Mouse (Mus musculus): ENCODE results near the gene Actr3b. TPM values are rescaled to one million over a fixed set of nuclear protein-coding genes. Genes with fewer than 3 reads are reported as not detected.
"Not testable (repeated sequence)": the region's sequence is repeated elsewhere in the genome, so short reads cannot be mapped to it uniquely, and the experiment has no call there.

Actr3b gene
- polyA plus RNA-seq (2015; fragmentation: Nextera tagmentation; extraction: Ambion mirVana), result 5.2 and 5.3 TPM in 2 replicates

- peaks cover 7% of the 10 kb centered on the region; the same call in 1 of the 2 replicates for H3K27me3 ChIP-seq
- H3K36me3 ChIP-seq, result no peaks in the 10 kb centered on the region
- H3K4me1 ChIP-seq, result peaks cover 9% of the 10 kb centered on the region
- H3K9ac ChIP-seq, result peak within 1 kb of the TSS; percentile 57
- H3K4me3 ChIP-seq (replicated peaks), result peak within 1 kb of the TSS; percentile 80
- WGBS, result 3% methylated on average over 45 of the region's 45 CpGs
- no peak within 1 kb of the TSS for H3K27ac ChIP-seq
- H3K9me3 ChIP-seq (replicated peaks), result no peaks in the 10 kb centered on the region
- peak; percentile 96 for ATAC-seq (replicated peaks; ENCODE audit: low FRiP score)
- H3K4me2 ChIP-seq, result peak within 1 kb of the TSS; percentile 99
Observed at GRCm38 (mm10) chr5:25759460-25760409, at the start of gene Actr3b. Gene Actr3b, plus strand, starts transcription at chr5:25759997.

- H3K36me3 ChIP-seq; H3K27ac ChIP-seq; H3K9me3 ChIP-seq (replicated peaks); H3K9ac ChIP-seq; ATAC-seq (replicated peaks; ENCODE audit: low FRiP score); H3K4me2 ChIP-seq; H3K4me3 ChIP-seq (replicated peaks); H3K27me3 ChIP-seq; H3K4me1 ChIP-seq: not testable (repeated sequence)
- 85% methylated on average over 4 of the region's 4 CpGs for WGBS
Observed at GRCm38 (mm10) chr5:25713001-25713706, 46.6 kb upstream of the Actr3b start.

GRCm38 (mm10) chr5:25719390-25719789 is 40.4 kb upstream of the Actr3b start:
- no peak overlapping the region for H3K4me2 ChIP-seq
- ATAC-seq (replicated peaks; ENCODE audit: low FRiP score), result no peak
- H3K27ac ChIP-seq, result no peak overlapping the region
- no peaks in the 10 kb centered on the region for H3K9me3 ChIP-seq (replicated peaks)
- H3K4me1 ChIP-seq, result no peaks in the 10 kb centered on the region
- no peaks in the 10 kb centered on the region for H3K36me3 ChIP-seq
- no peaks in the 10 kb centered on the region for H3K27me3 ChIP-seq
- no peak overlapping the region for H3K4me3 ChIP-seq (replicated peaks)
- WGBS, result 92% methylated on average over 4 of the region's 4 CpGs
- no peak overlapping the region for H3K9ac ChIP-seq

- ATAC-seq (replicated peaks; ENCODE audit: low FRiP score), result no peak
- H3K27me3 ChIP-seq, result no peaks in the 10 kb centered on the region
- H3K4me2 ChIP-seq, result no peak overlapping the region
- H3K9me3 ChIP-seq (replicated peaks), result no peaks in the 10 kb centered on the region
- no peak overlapping the region for H3K27ac ChIP-seq
- no peak overlapping the region for H3K9ac ChIP-seq
- H3K4me3 ChIP-seq (replicated peaks), result no peak overlapping the region
- H3K4me1 ChIP-seq, result no peaks in the 10 kb centered on the region
- 79% methylated on average over 2 of the region's 2 CpGs for WGBS
- no peaks in the 10 kb centered on the region for H3K36me3 ChIP-seq
Observed at GRCm38 (mm10) chr5:25723016-25723415, 36.8 kb upstream of the Actr3b start.

GRCm38 (mm10) chr5:25724134-25724675 is 35.6 kb upstream of the Actr3b start:
- ATAC-seq (replicated peaks; ENCODE audit: low FRiP score), result no peak
- WGBS, result 53% methylated on average over 1 of the region's 1 CpGs
- H3K4me1 ChIP-seq, result no peaks in the 10 kb centered on the region
- H3K9me3 ChIP-seq (replicated peaks), result no peaks in the 10 kb centered on the region
- H3K4me3 ChIP-seq (replicated peaks), result no peak overlapping the region
- no peak overlapping the region for H3K27ac ChIP-seq
- H3K36me3 ChIP-seq, result no peaks in the 10 kb centered on the region
- H3K9ac ChIP-seq, result no peak overlapping the region
- no peaks in the 10 kb centered on the region for H3K27me3 ChIP-seq
- H3K4me2 ChIP-seq, result no peak overlapping the region

GRCm38 (mm10) chr5:25734318-25734717 is 25.5 kb upstream of the Actr3b start:
- H3K9ac ChIP-seq, result no peak overlapping the region
- H3K4me1 ChIP-seq, result no peaks in the 10 kb centered on the region
- no peak overlapping the region for H3K4me2 ChIP-seq
- ATAC-seq (replicated peaks; ENCODE audit: low FRiP score), result no peak
- H3K36me3 ChIP-seq, result no peaks in the 10 kb centered on the region
- no peak overlapping the region for H3K4me3 ChIP-seq (replicated peaks)
- H3K9me3 ChIP-seq (replicated peaks), result no peaks in the 10 kb centered on the region
- 3% methylated on average over 1 of the region's 1 CpGs for WGBS
- H3K27ac ChIP-seq, result no peak overlapping the region
- H3K27me3 ChIP-seq, result no peaks in the 10 kb centered on the region

- H3K9ac ChIP-seq, result no peak overlapping the region
- H3K4me1 ChIP-seq, result no peaks in the 10 kb centered on the region
- no peaks in the 10 kb centered on the region for H3K9me3 ChIP-seq (replicated peaks)
- H3K27ac ChIP-seq, result no peak overlapping the region
- H3K4me2 ChIP-seq, result no peak overlapping the region
- no peak for ATAC-seq (replicated peaks; ENCODE audit: low FRiP score)
- H3K27me3 ChIP-seq, result no peaks in the 10 kb centered on the region
- WGBS, result 84% methylated on average over 2 of the region's 2 CpGs
- H3K36me3 ChIP-seq, result no peaks in the 10 kb centered on the region
- no peak overlapping the region for H3K4me3 ChIP-seq (replicated peaks)
Observed at GRCm38 (mm10) chr5:25735861-25736260, 23.9 kb upstream of the Actr3b start.

GRCm38 (mm10) chr5:25738448-25738847 is 21.3 kb upstream of the Actr3b start:
- Histone ChIP-seq H3K27me3 (no peaks in the 10 kb centered on the region), H3K36me3 (no peaks in the 10 kb centered on the region), H3K27ac (no peak overlapping the region), H3K9me3 (replicated peaks) (no peaks in the 10 kb centered on the region), H3K4me2 (no peak overlapping the region), H3K4me1 (no peaks in the 10 kb centered on the region), H3K4me3 (replicated peaks) (no peak overlapping the region), H3K9ac (no peak overlapping the region)
- no peak for ATAC-seq (replicated peaks; ENCODE audit: low FRiP score)
- 53% methylated on average over 3 of the region's 3 CpGs for WGBS

GRCm38 (mm10) chr5:25738902-25739301 is 20.9 kb upstream of the Actr3b start:
- not testable (repeated sequence) for H3K27me3 ChIP-seq; H3K9ac ChIP-seq; ATAC-seq (replicated peaks; ENCODE audit: low FRiP score); H3K9me3 ChIP-seq (replicated peaks); H3K4me3 ChIP-seq (replicated peaks); H3K36me3 ChIP-seq; H3K4me1 ChIP-seq; H3K27ac ChIP-seq; H3K4me2 ChIP-seq
- WGBS, result 93% methylated on average over 1 of the region's 1 CpGs

- no peaks in the 10 kb centered on the region for H3K4me1 ChIP-seq
- H3K4me2 ChIP-seq, result no peak overlapping the region
- no peak overlapping the region for H3K9ac ChIP-seq
- H3K27me3 ChIP-seq, result no peaks in the 10 kb centered on the region
- no peak for ATAC-seq (replicated peaks; ENCODE audit: low FRiP score)
- no peak overlapping the region for H3K27ac ChIP-seq
- H3K9me3 ChIP-seq (replicated peaks), result no peaks in the 10 kb centered on the region
- H3K36me3 ChIP-seq, result no peaks in the 10 kb centered on the region
- H3K4me3 ChIP-seq (replicated peaks), result no peak overlapping the region
Observed at GRCm38 (mm10) chr5:25747904-25748303, 11.9 kb upstream of the Actr3b start.

- WGBS, result 78% methylated on average over 3 of the region's 3 CpGs
- no peaks in the 10 kb centered on the region for H3K27me3 ChIP-seq
Observed at GRCm38 (mm10) chr5:25748613-25749012, 11.2 kb upstream of the Actr3b start.

GRCm38 (mm10) chr5:25751552-25751951 is 8.2 kb upstream of the Actr3b start:
- Histone ChIP-seq H3K9ac (no peak overlapping the region), H3K27ac (no peak overlapping the region), H3K27me3 (no peaks in the 10 kb centered on the region), H3K4me2 (no peak overlapping the region), H3K9me3 (replicated peaks) (no peaks in the 10 kb centered on the region), H3K36me3 (no peaks in the 10 kb centered on the region), H3K4me1 (no peaks in the 10 kb centered on the region), H3K4me3 (replicated peaks) (no peak overlapping the region)
- no peak for ATAC-seq (replicated peaks; ENCODE audit: low FRiP score)

More at GRCm38 (mm10) chr5:25748613-25749012, 11.2 kb upstream of the Actr3b start:
- Histone ChIP-seq H3K4me1 (no peaks in the 10 kb centered on the region), H3K4me2 (no peak overlapping the region), H3K27ac (no peak overlapping the region), H3K36me3 (no peaks in the 10 kb centered on the region), H3K9ac (no peak overlapping the region), H3K4me3 (replicated peaks) (no peak overlapping the region), H3K9me3 (replicated peaks) (no peaks in the 10 kb centered on the region)
- no peak for ATAC-seq (replicated peaks; ENCODE audit: low FRiP score)
